Mouse (Mus musculus) naive thymus-derived CD4-positive, alpha-beta T cell, adult 2 months (primary cell): Measurements from ENCODE around the gene Tmem69.

Experiments used
- DNase-seq: peaks from one replicate; pipeline ENCODE4 v3.0.0-alpha.2; 2011; ENCODE audit warnings: low read depth

The Tmem69 gene

DNA sequence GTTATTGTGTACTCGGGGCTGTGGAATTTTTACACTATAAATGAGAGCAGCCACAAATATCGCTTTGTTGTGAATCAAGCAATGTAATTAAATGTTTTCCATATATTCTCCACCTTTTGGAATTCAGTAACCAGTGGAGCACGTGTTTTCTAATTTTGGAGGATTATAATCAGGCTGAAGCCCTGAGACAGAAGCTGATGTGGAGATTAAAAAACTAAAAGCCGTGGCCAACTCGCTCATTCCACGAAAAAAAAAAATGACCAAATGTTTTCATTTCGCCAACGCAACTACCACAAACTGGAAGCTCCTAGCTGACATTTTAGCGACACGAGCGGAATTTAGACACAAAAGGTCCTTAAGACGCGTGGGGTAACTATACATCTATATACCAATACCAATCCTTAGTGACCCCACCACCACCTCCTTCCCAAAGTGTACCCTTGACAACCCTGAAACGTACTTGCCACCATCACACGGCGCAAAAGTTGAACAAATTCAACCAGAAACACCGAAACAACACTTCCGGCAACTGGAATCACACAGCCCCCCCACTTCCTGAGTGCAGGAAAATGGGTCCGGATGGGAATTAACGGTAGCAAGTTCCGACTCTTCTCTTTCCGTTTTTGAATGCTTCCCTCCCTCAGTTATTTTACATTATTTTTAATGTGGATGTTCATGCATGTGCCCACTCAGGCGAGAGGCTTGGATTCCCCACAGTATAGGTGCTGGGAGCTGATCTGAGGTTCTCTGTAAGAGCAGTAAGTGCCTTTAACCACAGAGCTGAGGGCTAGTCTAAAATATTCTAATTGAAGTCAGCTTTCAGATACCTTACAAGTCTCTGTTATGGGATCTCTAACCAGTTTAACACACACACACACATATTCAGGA lies at the start of gene Tmem69:
Tmem69 (minus strand) TSS at position 524 of the 888 bp plus-strand sequence.
- DNase-seq, result peak; percentile 80

DNA sequence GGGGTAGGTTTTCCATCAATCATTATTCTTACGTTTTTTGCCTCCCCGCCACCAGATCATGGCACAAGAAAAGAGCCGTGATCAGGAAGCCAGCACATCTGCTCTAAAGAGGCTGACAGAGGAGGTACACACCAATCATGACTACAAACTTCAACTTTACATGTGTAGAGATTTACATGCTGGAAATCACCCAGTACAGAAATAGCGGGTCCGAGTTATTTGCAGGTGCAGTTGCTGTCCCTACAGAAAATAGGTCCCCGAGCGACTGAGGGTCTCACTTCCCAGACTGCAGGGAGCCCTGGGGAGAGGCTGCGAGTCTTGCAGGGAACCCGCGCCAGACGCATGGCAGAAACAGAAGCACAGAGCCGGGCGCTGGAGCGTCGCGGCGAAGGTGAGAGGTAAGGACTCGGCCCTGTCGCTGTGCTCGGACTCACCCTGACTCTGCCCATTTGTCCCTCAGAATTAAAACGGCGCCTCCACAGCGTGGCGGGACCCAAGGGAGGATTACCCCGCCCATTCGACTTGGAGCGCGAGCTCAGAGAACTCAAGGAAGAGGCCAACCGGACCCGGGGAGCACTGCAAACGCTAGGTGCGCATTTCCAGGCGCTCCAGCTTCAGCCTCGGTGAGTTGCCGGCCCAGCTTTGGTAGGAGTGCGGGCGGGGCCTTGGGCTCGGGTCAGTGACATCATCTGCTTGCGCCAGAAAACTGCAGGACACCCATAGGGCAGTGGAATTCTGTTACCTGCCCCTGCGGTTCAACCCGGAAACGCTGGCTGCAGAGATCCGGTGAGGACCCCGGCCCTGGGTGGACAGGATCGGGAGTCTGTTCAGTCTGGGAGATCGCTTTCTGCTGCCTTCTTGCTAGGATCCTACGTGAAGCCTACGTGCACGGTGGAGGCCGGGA lies 41.5 kb upstream of the Tmem69 start:
- DNase-seq, result peak; percentile 80

GRCm38 (mm10) chr4:116596379-116596778 lies 40.6 kb upstream of the Tmem69 start, which contains the start of gene Ccdc17:
Ccdc17 (plus strand) TSS chr4:116596654.
- no peak for DNase-seq

DNA sequence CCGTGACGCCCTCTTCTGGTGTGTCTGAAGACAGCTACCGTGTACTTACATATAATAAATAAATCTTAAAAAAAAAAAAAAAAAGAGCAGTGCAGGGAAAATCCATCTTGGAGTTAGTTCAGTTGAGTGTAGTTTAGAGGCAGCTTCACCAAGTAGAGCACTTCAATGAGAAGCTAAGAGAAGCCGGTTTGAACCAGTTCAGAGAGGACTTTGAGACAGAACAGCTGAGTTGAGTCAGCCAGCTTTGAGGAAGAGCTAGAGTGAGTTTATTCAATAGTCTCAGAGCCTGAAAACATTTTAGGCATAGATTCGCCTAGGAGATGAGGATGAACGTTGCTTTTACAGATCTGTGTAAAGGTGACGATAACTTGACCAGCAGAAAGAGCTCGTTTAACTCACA lies 40.1 kb upstream of the Tmem69 start:
- DNase-seq, result no peak

DNA sequence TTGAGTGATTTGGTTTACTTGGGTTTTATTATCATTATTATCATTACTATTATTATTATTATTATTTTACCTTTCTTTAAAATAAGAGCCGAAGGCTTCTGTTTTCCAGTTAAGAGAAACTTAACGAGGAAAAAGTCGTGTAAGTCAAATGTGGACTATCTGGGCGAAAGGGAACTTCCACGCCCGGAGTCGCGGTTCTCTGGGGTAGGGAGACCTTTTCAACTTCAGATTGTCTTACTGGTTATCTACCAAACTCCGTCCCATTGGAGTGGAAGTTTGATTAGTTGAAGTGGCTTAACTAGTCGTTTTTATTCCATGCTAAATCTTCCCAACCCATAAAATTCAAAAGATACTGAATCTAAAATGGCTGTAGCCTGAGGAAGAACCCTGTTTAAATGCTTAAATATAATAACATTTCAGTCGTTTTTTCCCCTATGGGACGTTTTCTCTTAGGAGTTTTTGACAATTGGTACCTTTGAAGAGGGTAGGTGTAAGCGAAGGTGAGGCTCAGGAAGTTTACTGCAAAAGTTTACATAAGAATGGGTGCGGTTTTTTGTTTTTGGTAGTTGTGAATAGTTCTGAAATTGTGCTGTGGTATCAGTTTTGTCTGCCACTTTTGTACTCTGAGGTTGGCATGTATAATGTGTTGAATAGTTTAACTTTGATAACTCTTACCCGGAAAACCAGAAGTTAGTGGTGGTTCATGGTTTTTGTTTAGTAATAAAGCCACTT lies 2.6 kb upstream of the Tmem69 start:
- peak; percentile 42 for DNase-seq

GRCm38 (mm10) chr4:116557306-116558121 lies 1.8 kb upstream of the Tmem69 start, which contains the start of gene Gpbp1l1:
Gpbp1l1 (plus strand) TSS chr4:116557658.
- peak; percentile 99 for DNase-seq

- peak; percentile 96 for DNase-seq
Measured at GRCm38 (mm10) chr4:116556561-116557305, 997 bp upstream of the Tmem69 start.

DNA sequence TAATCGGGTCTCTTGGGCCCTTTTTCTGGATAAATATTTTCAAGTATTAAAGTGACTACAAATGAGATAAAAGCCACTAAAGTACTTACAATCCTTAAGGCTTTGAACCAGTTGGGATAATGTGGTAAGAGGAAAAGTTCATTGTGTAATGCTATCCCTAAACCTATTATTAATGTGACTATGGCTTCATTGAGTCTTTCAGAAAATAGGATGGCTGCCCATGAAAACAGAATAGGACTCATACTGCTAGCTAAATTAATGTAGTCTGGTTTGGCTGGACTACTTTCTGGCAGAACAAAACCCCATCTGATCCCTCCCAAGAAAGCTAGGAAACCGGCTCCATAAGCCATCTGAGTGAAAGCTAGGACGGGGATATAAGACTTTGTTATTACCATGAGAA lies 2.7 kb downstream of the Tmem69 start:
- DNase-seq, result no peak

- no peak for DNase-seq
Measured at GRCm38 (mm10) chr4:116550432-116550831, 5.3 kb downstream of the Tmem69 start.

- no peak for DNase-seq
Measured at GRCm38 (mm10) chr4:116537737-116538136, 18.0 kb downstream of the Tmem69 start.

GRCm38 (mm10) chr4:116536351-116536750 lies 19.4 kb downstream of the Tmem69 start:
- DNase-seq, result no peak

GRCm38 (mm10) chr4:116531109-116531508 lies 24.6 kb downstream of the Tmem69 start:
- DNase-seq, result no peak

DNA sequence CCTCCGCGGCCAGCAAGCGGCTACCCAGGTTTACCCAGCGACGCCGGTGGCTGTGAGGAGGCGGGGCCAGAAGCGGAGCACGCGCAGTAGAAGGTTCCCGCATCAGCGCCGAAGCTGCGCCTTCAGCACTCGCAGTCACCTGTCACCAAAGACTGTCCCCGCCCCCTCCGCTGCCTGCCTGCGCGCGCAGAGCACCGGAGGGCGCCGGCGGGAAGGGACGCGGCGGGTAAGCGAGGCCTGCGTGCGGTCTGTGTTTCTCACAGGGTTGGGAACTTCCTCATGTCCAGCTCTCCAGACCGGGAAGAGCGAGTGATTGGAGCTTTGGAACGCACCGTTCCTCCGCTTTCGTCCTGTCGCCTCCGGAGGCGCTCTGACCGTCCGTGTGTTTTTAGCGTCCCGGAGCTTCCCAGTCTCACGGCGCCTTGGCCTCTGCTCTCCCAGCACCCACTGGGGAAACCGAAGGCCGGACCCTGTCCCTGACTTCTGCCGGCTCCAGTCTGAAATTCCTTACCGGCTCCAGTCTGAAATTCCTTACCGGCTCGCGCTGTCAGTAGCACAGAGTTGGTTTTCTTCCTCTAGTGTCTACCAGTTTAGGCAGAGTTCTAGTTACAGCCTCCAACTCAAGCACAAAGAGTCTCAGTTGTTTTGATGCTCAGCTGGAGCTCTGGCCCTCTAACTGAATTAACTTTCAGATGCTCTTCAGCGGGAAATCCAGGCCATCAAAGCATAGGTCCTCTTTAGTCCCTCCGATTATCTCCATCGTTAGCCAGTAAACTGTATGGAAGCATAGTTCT lies 48.1 kb downstream of the Tmem69 start, which contains the start of gene Ipp:
Ipp (plus strand) TSS at position 125 of the 794 bp plus-strand sequence.
- DNase-seq, result peak; percentile 98

DNA sequence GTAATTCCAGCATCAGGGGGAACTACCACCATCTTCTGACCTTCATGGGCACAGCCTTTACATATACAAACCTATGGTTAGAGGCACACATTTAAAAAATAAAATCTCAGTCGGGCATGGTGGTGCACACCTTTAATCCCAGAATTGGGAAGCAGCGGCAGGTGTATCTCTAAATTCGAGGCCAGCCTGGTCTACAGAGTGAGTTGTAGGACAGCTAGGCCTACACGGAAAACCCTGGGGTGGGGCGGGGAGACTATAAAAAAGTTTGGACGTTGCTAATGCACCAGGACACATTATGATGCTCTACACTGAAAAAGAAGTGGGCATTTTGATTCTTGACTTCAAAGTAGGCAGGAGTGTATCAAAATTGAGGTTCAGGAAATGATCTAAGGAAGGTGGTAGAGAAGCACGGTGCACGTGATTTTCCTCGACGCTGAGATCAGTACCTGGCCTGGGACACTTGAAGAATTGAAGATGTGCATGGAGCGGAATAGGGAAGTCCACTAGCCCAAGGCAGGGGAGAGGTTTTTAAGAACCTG lies 48.8 kb downstream of the Tmem69 start:
- DNase-seq, result no peak
